Mouse (Mus musculus) adrenal gland, postnatal 10 days (tissue): ENCODE results near the gene Wdr89. TPM values are rescaled to one million over a fixed set of nuclear protein-coding genes. Genes with fewer than 3 reads are reported as not detected.

Experiments used
- DNase-seq: peaks from one replicate; pipeline ENCODE4 v3.0.0; 2021; ENCODE audit warnings: mixed read lengths
- total RNA-seq, 2 experiments: library from RNA; stranded (reverse); gene quantifications; 2 replicates each; pipeline ENCODE4 v1.2.3; 2021

Gene Wdr89
- total RNA-seq, 2 experiments from 2014 or later, result 4.8 to 8.3 TPM

GRCm38 (mm10) chr12:75668916-75669257, 450 bp downstream of the Wdr89 start:
- DNase-seq, result no peak

- no peak for DNase-seq
Measured at GRCm38 (mm10) chr12:75668221-75668620, 1.1 kb downstream of the Wdr89 start.

- peak; percentile 38 for DNase-seq
Measured at GRCm38 (mm10) chr12:75666939-75667338, 2.4 kb downstream of the Wdr89 start.

- no peak for DNase-seq
Measured at GRCm38 (mm10) chr12:75664516-75664810, 4.9 kb downstream of the Wdr89 start.

- DNase-seq, result peak; percentile 32
Measured at GRCm38 (mm10) chr12:75663646-75664515, 5.5 kb downstream of the Wdr89 start.

GRCm38 (mm10) chr12:75662376-75662775, 7.0 kb downstream of the Wdr89 start:
- DNase-seq, result no peak

GRCm38 (mm10) chr12:75658403-75658802, 10.9 kb downstream of the Wdr89 start:
- DNase-seq, result no peak

- DNase-seq, result peak; percentile 33
Measured at GRCm38 (mm10) chr12:75656580-75656979, 12.8 kb downstream of the Wdr89 start.

GRCm38 (mm10) chr12:75654247-75654801, 15.0 kb downstream of the Wdr89 start:
- no peak for DNase-seq

GRCm38 (mm10) chr12:75649706-75650093, 19.6 kb downstream of the Wdr89 start:
- DNase-seq, result no peak

GRCm38 (mm10) chr12:75649058-75649705, 20.2 kb downstream of the Wdr89 start:
- no peak for DNase-seq

GRCm38 (mm10) chr12:75648281-75648680, 21.1 kb downstream of the Wdr89 start:
- DNase-seq, result peak; percentile 47

- DNase-seq, result no peak
Measured at GRCm38 (mm10) chr12:75647663-75648062, 21.7 kb downstream of the Wdr89 start.

- DNase-seq, result no peak
Measured at GRCm38 (mm10) chr12:75645780-75646179, 23.6 kb downstream of the Wdr89 start.

- no peak for DNase-seq
Measured at GRCm38 (mm10) chr12:75641726-75642125, 27.6 kb downstream of the Wdr89 start.

GRCm38 (mm10) chr12:75638345-75638744, 31.0 kb downstream of the Wdr89 start:
- no peak for DNase-seq

GRCm38 (mm10) chr12:75637103-75637502, 32.2 kb downstream of the Wdr89 start:
- DNase-seq, result no peak

GRCm38 (mm10) chr12:75635771-75636430, 33.4 kb downstream of the Wdr89 start:
- peak; percentile 32 for DNase-seq

GRCm38 (mm10) chr12:75629618-75630017, 39.7 kb downstream of the Wdr89 start:
- no peak for DNase-seq

GRCm38 (mm10) chr12:75623292-75623691, 46.0 kb downstream of the Wdr89 start:
- no peak for DNase-seq

- no peak for DNase-seq
Measured at GRCm38 (mm10) chr12:75622835-75623234, 46.5 kb downstream of the Wdr89 start.

GRCm38 (mm10) chr12:75616841-75617240, 52.5 kb downstream of the Wdr89 start:
- no peak for DNase-seq

GRCm38 (mm10) chr12:75616158-75616791, 53.1 kb downstream of the Wdr89 start:
- DNase-seq, result peak; percentile 43
